Mouse (Mus musculus) Muller cell, postnatal 12 days (primary cell): ENCODE data around the gene Itgb5.

Source experiments
- DNase-seq: peaks from one replicate; pipeline ENCODE4 v3.0.0-alpha.2; 2015; ENCODE audit errors: inconsistent ontology term

The Itgb5 gene

GRCm38 (mm10) chr16:33829301-33829831 lies at the start of gene Itgb5:
TSS of gene Itgb5 (plus strand) at chr16:33829665.
- peak; percentile 88 for DNase-seq

- no peak for DNase-seq
These were observed 47.4 kb upstream of the Itgb5 start for GRCm38 (mm10) chr16:33781789-33782728.

- DNase-seq: no peak
These were observed 46.8 kb upstream of the Itgb5 start for GRCm38 (mm10) chr16:33782729-33783091.

GRCm38 (mm10) chr16:33784547-33784946 lies 44.9 kb upstream of the Itgb5 start:
- no peak for DNase-seq

- DNase-seq: no peak
These were observed 44.3 kb upstream of the Itgb5 start for GRCm38 (mm10) chr16:33785092-33785704.

- DNase-seq: no peak
These were observed 42.6 kb upstream of the Itgb5 start for GRCm38 (mm10) chr16:33786657-33787390.

- no peak for DNase-seq
These were observed 35.3 kb upstream of the Itgb5 start, which contains the start of gene Muc13 for GRCm38 (mm10) chr16:33793846-33794791. TSS of gene Muc13 (plus strand) at chr16:33794037.

- DNase-seq: no peak
These were observed 34.4 kb upstream of the Itgb5 start for GRCm38 (mm10) chr16:33795106-33795505.

- no peak for DNase-seq
These were observed 33.6 kb upstream of the Itgb5 start for GRCm38 (mm10) chr16:33795887-33796286.

- no peak for DNase-seq
These were observed 32.7 kb upstream of the Itgb5 start for GRCm38 (mm10) chr16:33796756-33797155.

GRCm38 (mm10) chr16:33797860-33798259 lies 31.6 kb upstream of the Itgb5 start:
- DNase-seq: no peak

GRCm38 (mm10) chr16:33810002-33810401 lies 19.5 kb upstream of the Itgb5 start:
- DNase-seq: no peak

GRCm38 (mm10) chr16:33818413-33819165 lies 10.9 kb upstream of the Itgb5 start:
- no peak for DNase-seq

- peak; percentile 70 for DNase-seq
These were observed 8.9 kb upstream of the Itgb5 start for GRCm38 (mm10) chr16:33820269-33821178.

GRCm38 (mm10) chr16:33824603-33825002 lies 4.9 kb upstream of the Itgb5 start:
- peak; percentile 32 for DNase-seq

GRCm38 (mm10) chr16:33828496-33828895 lies 969 bp upstream of the Itgb5 start:
- DNase-seq: no peak

- peak; percentile 76 for DNase-seq
These were observed 512 bp downstream of the Itgb5 start for GRCm38 (mm10) chr16:33829842-33830511.

- no peak for DNase-seq
These were observed 1.1 kb downstream of the Itgb5 start for GRCm38 (mm10) chr16:33830512-33831105.
